Mouse (Mus musculus) lung, adult 2 months (tissue): ENCODE results near the gene Dars.

ENCODE experiments used
- CTCF ChIP-seq: fragments of 200-500 bp; IDR thresholded peaks from 2 replicates; pipeline ENCODE4 v1.5.1; 2011; ENCODE audit warnings: mild to moderate bottlenecking, low read length, control low read depth; ENCODE audit not compliant: insufficient read depth
- POLR2A ChIP-seq: fragments of 200-500 bp; IDR thresholded peaks from 2 replicates; pipeline ENCODE4 v1.6.1; 2011; ENCODE audit warnings: low read depth, mild to moderate bottlenecking, control low read depth, low read length, borderline replicate concordance; ENCODE audit errors: extremely low read depth

DNA sequence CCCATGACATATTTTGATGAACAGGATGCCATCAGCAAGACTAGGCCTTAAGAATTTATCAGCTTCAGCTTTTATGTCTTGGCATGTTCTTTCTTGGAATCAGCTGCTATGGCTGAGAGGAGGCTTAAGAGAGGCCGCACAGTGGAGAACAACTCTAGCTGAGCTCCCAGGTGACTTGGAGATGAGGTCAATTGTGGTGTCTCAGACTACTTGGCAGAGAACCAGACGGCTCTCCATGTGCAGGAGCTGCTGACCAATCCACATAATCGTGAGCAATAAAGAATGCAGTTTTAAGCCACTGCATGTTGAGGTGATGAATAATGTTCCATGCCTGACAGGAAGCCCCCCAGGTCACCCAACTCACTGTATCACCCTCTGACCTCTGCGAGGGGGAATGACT, 18.4 kb upstream of the Dars start:
- no peak for TF ChIP-seq CTCF
- no peak for TF ChIP-seq POLR2A
